Mouse (Mus musculus) stomach, embryonic 16.5 days (tissue): ENCODE data around the gene Plpp3. TPM values are rescaled to one million over a fixed set of nuclear protein-coding genes. Genes with fewer than 3 reads are reported as not detected.

Experiments
- ATAC-seq: fragments of 200-750 bp; cut with Nextera tagmentation; 2 replicates; pipeline ENCODE4 v1.8.0; 2017; ENCODE audit warnings: moderate number of reproducible peaks, moderate TSS enrichment; ENCODE audit not compliant: insufficient read depth, low FRiP score
- H3K27ac ChIP-seq: fragments of 300-500 bp; sonication (generic); 2 replicates; pipeline ENCODE4 v1.5.1; 2014; ENCODE audit warnings: low read length
- H3K27me3 ChIP-seq: fragments of 300-500 bp; sonication (generic); 2 replicates; pipeline ENCODE4 v1.6.1; 2014; ENCODE audit warnings: low read length, control low read depth, mixed read lengths; ENCODE audit not compliant: control insufficient read depth, insufficient read depth
- H3K36me3 ChIP-seq: fragments of 300-500 bp; sonication (generic); 2 replicates; pipeline ENCODE4 v1.6.1; 2014; ENCODE audit warnings: low read length; ENCODE audit not compliant: control insufficient read depth, insufficient read depth
- H3K4me1 ChIP-seq: fragments of 300-500 bp; sonication (generic); 2 replicates; pipeline ENCODE4 v1.6.1; 2014; ENCODE audit warnings: low read length, control low read depth, mixed read lengths; ENCODE audit not compliant: control insufficient read depth, insufficient read depth
- H3K4me2 ChIP-seq: fragments of 300-500 bp; sonication (generic); 2 replicates; pipeline ENCODE4 v1.6.1; 2014; ENCODE audit warnings: low read depth, low read length, mixed read lengths
- H3K4me3 ChIP-seq: fragments of 300-500 bp; sonication (generic); replicated peaks from 2 replicates; pipeline ENCODE4 v1.5.1; 2014; ENCODE audit warnings: mild to moderate bottlenecking, low read length
- H3K9ac ChIP-seq: fragments of 300-500 bp; sonication (generic); 2 replicates; pipeline ENCODE4 v1.6.1; 2014; ENCODE audit warnings: low read length
- H3K9me3 ChIP-seq: fragments of 300-500 bp; sonication (generic); replicated peaks from 2 replicates; pipeline ENCODE4 v1.6.1; 2016; ENCODE audit warnings: low read length, control low read depth; ENCODE audit not compliant: control insufficient read depth
- WGBS: fragments of 180-500 bp; shearing (Covaris S2); extraction: QIAGEN DNeasy Blood & Tissue Kit; methylation state at CpG from one replicate; pipeline ENCODE4 v1.1.7; 2014; 5-methylcytosine and 5-hydroxymethylcytosine counted together
- polyA plus RNA-seq: library from polyadenylated mRNA; unstranded; fragments of >200 nt; fragmentation: Nextera tagmentation; extraction: Ambion mirVana; gene quantifications from 2 replicates; pipeline ENCODE4 v1.2.1, GENCODE M21; 2015

Plpp3 gene
- polyA plus RNA-seq, 1 experiment from 2014 or later = 65.3 TPM

- ATAC-seq = no peak
- H3K36me3 ChIP-seq = 0 out of 2 replicates have a peak, but pooled peaks cover 3% of the 10 kb centered on the region
- H3K4me2 ChIP-seq = no peak overlapping the region
- H3K27ac ChIP-seq = no peak overlapping the region
- WGBS = 73% methylated on average over 6 of the region's 6 CpGs
- H3K27me3 ChIP-seq = no peaks in the 10 kb centered on the region
- 0 out of 2 replicates have a peak, but pooled peaks cover 16% of the 10 kb centered on the region for H3K4me1 ChIP-seq
- H3K9ac ChIP-seq = no peak overlapping the region
- H3K9me3 ChIP-seq = 0 out of 2 replicates have a peak, but pooled peaks cover 4% of the 10 kb centered on the region
- H3K4me3 ChIP-seq = no peak overlapping the region
Measured at GRCm38 (mm10) chr4:105226351-105226750, 69.2 kb downstream of the Plpp3 start.

GRCm38 (mm10) chr4:105230127-105230526, 73.0 kb downstream of the Plpp3 start:
- Histone ChIP-seq H3K4me1 (0 out of 2 replicates have a peak, but pooled peaks cover 7% of the 10 kb centered on the region), H3K36me3 (peaks cover 7% of the 10 kb centered on the region)
- ATAC-seq = no peak

GRCm38 (mm10) chr4:105240233-105240632, 83.1 kb downstream of the Plpp3 start:
- no peak for ATAC-seq
- Histone ChIP-seq H3K9me3 (no peaks in the 10 kb centered on the region), H3K4me2 (no peak overlapping the region), H3K36me3 (no peaks in the 10 kb centered on the region), H3K27me3 (no peaks in the 10 kb centered on the region), H3K4me3 (no peak overlapping the region), H3K4me1 (peaks cover 4% of the 10 kb centered on the region; the same call in 1 of the 2 replicates), H3K27ac (no peak overlapping the region), H3K9ac (no peak overlapping the region)
- 83% methylated on average over 7 of the region's 7 CpGs for WGBS

More at GRCm38 (mm10) chr4:105230127-105230526, 73.0 kb downstream of the Plpp3 start:
- Histone ChIP-seq H3K9ac (no peak overlapping the region), H3K9me3 (0 out of 2 replicates have a peak, but pooled peaks cover 4% of the 10 kb centered on the region), H3K27ac (no peak overlapping the region), H3K4me3 (no peak overlapping the region), H3K4me2 (no peak overlapping the region), H3K27me3 (no peaks in the 10 kb centered on the region)
- WGBS = 84% methylated on average over 8 of the region's 8 CpGs

GRCm38 (mm10) chr4:105244931-105245330, 87.8 kb downstream of the Plpp3 start:
- 52% methylated on average over 10 of the region's 10 CpGs for WGBS
- H3K9ac ChIP-seq = peak overlapping the region; percentile 77
- H3K4me3 ChIP-seq = peak overlapping the region; percentile 36; the same call in 1 of the 2 replicates
- H3K36me3 ChIP-seq = no peaks in the 10 kb centered on the region
- no peak for ATAC-seq
- no peaks in the 10 kb centered on the region for H3K27me3 ChIP-seq
- H3K4me2 ChIP-seq = peak overlapping the region; percentile 80
- H3K4me1 ChIP-seq = peaks cover 12% of the 10 kb centered on the region
- no peaks in the 10 kb centered on the region for H3K9me3 ChIP-seq
- H3K27ac ChIP-seq = no peak overlapping the region

DNA sequence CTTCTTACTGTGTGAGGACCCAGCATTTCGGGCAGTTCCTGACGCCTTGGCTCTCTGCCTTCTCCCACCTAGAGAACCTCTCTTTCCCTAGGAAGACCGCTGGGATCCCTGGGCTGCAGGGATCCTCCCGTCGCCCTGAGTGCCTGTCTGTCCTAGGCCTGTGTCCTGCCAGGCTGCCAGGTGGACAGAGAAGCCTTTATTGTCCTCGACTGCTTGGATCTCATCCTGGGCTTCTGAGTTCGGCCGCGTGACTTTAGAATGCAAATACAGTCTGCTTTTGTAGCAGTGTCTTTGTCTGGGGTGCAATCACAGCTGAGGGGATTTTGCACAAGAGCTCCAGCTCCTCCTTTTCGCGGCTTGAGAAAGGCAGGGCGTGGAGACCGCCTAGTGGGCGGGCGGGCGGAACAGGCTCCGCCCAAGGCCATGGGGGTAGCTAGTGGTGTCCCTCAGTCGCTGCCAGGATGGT, 88.4 kb downstream of the Plpp3 start:
- Histone ChIP-seq H3K27ac (peak overlapping the region; percentile 64), H3K36me3 (no peaks in the 10 kb centered on the region), H3K27me3 (no peaks in the 10 kb centered on the region), H3K4me2 (peak overlapping the region; percentile 80), H3K4me3 (peak overlapping the region; percentile 36), H3K4me1 (peaks cover 12% of the 10 kb centered on the region), H3K9ac (peak overlapping the region; percentile 77), H3K9me3 (no peaks in the 10 kb centered on the region)
- peak; percentile 83; the same call in 1 of the 2 replicates for ATAC-seq
- 5% methylated on average over 18 of the region's 18 CpGs for WGBS

DNA sequence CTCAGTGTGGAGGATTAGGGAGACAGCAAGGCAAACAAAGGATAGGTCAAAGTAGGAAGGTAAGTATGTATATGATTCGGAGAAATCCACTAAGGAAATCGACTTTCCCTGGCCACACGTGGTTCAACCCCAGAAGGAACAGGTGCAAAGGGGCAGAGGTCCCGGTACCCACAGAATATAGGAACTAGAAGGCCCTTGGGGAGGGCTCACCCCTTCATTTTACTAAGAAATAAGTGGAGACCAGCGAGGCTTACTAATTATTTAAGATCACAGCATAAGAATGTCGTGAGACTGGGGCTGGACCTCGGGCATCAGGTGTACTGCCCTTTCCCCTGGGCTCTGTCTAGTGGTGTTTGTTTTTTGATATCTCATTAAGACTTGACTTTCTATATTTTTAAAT, 89.2 kb downstream of the Plpp3 start:
- H3K36me3 ChIP-seq = no peaks in the 10 kb centered on the region
- H3K9ac ChIP-seq = no peak overlapping the region
- 68% methylated on average over 7 of the region's 7 CpGs for WGBS
- H3K4me2 ChIP-seq = peak overlapping the region; percentile 80; the same call in 1 of the 2 replicates
- H3K27ac ChIP-seq = no peak overlapping the region
- no peaks in the 10 kb centered on the region for H3K9me3 ChIP-seq
- ATAC-seq = no peak
- H3K4me3 ChIP-seq = no peak overlapping the region
- no peaks in the 10 kb centered on the region for H3K27me3 ChIP-seq
- peaks cover 12% of the 10 kb centered on the region for H3K4me1 ChIP-seq

DNA sequence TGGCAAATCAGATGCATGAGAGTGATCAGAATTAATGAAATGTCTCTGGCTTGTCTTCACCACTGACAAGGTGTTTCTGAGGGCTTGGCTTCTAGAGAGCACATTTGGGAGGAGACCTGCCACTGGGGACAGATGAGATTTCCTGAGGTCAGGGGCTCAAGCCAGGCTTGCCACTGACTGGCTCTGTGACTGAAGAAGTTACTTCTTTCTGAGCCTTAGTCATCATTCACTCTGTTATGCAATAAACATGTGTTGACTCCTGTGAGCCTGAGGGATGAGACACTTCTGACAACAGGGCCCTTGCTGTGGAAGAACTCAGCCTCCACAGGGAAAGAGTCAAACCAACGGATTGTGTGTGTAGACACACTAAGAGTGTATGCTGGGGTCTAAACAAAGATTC, 91.0 kb downstream of the Plpp3 start:
- H3K4me2 ChIP-seq = no peak overlapping the region
- ATAC-seq = no peak
- H3K27ac ChIP-seq = no peak overlapping the region
- H3K36me3 ChIP-seq = no peaks in the 10 kb centered on the region
- no peaks in the 10 kb centered on the region for H3K27me3 ChIP-seq
- peaks cover 12% of the 10 kb centered on the region for H3K4me1 ChIP-seq
- 72% methylated on average over 1 of the region's 1 CpGs for WGBS
- no peak overlapping the region for H3K4me3 ChIP-seq
- no peak overlapping the region for H3K9ac ChIP-seq
- H3K9me3 ChIP-seq = no peaks in the 10 kb centered on the region

GRCm38 (mm10) chr4:105249283-105249682, 92.1 kb downstream of the Plpp3 start:
- Histone ChIP-seq H3K4me3 (no peak overlapping the region), H3K9me3 (no peaks in the 10 kb centered on the region), H3K36me3 (no peaks in the 10 kb centered on the region), H3K9ac (no peak overlapping the region), H3K27me3 (no peaks in the 10 kb centered on the region), H3K4me1 (peaks cover 12% of the 10 kb centered on the region), H3K4me2 (no peak overlapping the region), H3K27ac (no peak overlapping the region)
- 83% methylated on average over 4 of the region's 4 CpGs for WGBS
- no peak for ATAC-seq

- no peak overlapping the region for H3K27ac ChIP-seq
- 64% methylated on average over 3 of the region's 3 CpGs for WGBS
- H3K36me3 ChIP-seq = no peaks in the 10 kb centered on the region
- H3K4me3 ChIP-seq = no peak overlapping the region
- no peak overlapping the region for H3K4me2 ChIP-seq
- no peak for ATAC-seq
- H3K9ac ChIP-seq = no peak overlapping the region
- H3K27me3 ChIP-seq = no peaks in the 10 kb centered on the region
- no peaks in the 10 kb centered on the region for H3K9me3 ChIP-seq
- peaks cover 2% of the 10 kb centered on the region; the same call in 1 of the 2 replicates for H3K4me1 ChIP-seq
Measured at GRCm38 (mm10) chr4:105250946-105251345, 93.8 kb downstream of the Plpp3 start.
